Mouse (Mus musculus) gastrocnemius, adult 18-20 months (tissue): ENCODE measurements around the gene Rab3ip. TPM values are rescaled to one million over a fixed set of nuclear protein-coding genes. Genes with fewer than 3 reads are reported as not detected.

Experiments
- DNase-seq: peaks from one replicate; pipeline ENCODE4 v3.0.0; 2021; ENCODE audit warnings: low spot score
- long read RNA-seq, 2 experiments: library from polyadenylated mRNA; stranded (forward); transcript quantifications; one replicate each; pipeline ENCODE4 v2.0.0; 2021
- total RNA-seq, 2 experiments: library from RNA; stranded (reverse); gene quantifications; 2 replicates each; pipeline ENCODE4 v1.2.3; 2021

The Rab3ip gene
- total RNA-seq, result 10 to 100 TPM; 29.9 to 33.8 TPM
- long read RNA-seq, experiment 1, transcript Rab3ip-203 (11 exons, 1,844 nt), result major isoform, 29 of 47 reads
- long read RNA-seq, experiment 1, partial matches to known transcripts, result 1 of 47 reads
- long read RNA-seq, experiment 1, other reads (novel, unspliced or antisense), result 13 of 47 reads
- long read RNA-seq, experiment 2, transcript Rab3ip-203 (11 exons, 1,844 nt), result major isoform, 37 of 72 reads
- long read RNA-seq, experiment 2, transcript Rab3ip-201 (10 exons, 2,690 nt), result minor isoform, 8 of 72 reads
- long read RNA-seq, experiment 2, partial matches to known transcripts, result 2 of 72 reads
- long read RNA-seq, experiment 2, other reads (novel, unspliced or antisense), result 25 of 72 reads

DNA sequence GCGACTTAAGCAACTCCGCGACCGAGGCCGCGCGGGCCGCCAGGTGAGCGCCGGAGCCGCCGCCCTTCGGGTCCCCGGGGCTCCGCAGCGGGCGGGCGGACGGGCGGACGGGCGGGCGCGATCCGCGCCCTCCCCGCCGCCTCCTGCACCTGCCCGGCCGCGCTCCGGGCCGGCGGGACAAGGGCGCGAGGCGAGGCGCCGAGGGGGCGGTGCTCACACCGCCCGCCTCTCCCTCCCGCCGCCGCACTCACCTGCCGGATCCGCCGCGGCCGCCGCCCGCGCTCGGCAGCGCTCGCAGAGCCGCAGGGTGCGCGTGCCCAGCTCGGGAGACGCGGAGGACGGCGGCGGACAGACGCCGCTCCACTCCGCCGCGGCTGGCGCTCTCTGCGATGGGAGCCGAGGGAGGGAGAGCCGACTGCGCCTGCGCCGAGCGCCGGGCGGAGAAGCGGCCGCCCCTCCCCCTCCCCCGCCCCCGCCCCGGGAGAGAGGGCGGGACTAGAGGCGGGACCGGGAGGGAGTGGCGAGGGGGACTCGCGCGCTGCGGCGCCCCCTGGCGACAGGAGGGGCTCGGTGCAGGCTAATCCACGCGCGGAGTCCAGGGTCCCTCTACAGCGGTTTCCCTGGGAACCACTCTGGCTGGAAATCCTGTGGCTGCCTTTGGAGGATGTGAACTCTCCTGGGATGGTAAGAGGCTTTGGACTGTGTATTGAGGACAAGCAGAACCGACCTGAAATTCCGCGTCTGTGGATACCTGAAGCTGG is at the start of gene Rab3ip:
Gene Rab3ip, minus strand, starts transcription at position 761 of the 761 bp plus-strand sequence.
- DNase-seq, result peak; percentile 83

DNA sequence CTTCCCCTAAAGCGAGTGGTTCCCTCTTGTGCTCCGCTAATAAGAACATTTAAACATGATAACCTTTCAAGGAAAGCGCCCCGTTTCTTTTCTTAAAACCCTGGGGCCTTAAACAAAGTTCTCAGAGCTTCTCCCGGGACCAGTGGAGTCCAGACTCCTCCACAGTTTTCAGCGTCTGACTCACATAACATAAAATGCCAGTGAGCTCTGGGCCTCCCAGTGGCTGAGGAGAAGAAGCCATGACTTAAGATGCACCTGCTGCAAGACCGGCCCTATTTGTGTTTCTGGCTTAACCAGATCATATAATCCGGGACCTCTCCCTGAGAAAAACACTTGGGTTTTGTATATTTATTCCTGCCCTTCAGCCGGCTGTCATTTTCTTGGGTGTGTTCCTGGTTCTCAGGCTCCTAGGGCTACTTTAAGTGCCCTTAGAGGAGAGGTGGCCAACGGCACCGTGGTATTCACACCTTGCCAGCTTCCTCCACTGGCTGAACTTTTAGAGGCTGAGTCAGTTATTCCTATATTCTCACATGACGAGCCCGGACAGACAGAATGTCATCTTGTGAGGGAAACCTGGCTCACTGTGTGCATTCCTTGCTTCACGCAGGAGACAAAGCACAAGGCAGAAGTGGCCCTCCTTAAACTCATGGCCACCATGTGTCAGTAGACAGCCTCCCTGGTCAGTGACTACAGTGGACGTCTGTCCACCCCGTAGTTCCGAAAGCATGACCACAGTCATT is 48.3 kb upstream of the Rab3ip start:
- DNase-seq, result peak; percentile 66

DNA sequence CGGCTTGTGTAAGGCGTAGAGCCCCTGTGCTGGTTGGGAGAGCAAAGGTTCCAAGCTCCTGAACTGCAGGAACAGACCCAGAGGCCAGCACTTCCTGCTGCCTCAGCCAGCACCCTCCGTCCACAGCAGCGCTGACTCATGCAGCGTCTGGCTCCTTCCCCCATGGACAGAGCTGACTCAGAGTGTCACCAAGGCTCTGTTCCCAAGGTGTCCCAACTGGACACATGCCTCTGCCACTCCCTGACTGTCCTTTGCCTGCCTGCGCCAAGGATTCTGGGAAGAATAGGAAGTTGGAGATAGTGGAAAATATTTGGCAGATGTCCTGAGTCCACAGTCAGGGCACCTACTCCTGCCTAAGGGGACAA is 45.6 kb upstream of the Rab3ip start:
- peak; percentile 84 for DNase-seq

GRCm38 (mm10) chr10:116995584-116996235 is 45.1 kb upstream of the Rab3ip start:
- DNase-seq, result no peak

- DNase-seq, result no peak
Measured at GRCm38 (mm10) chr10:116995162-116995561, 44.6 kb upstream of the Rab3ip start.

- DNase-seq, result no peak
Measured at GRCm38 (mm10) chr10:116993971-116994370, 43.4 kb upstream of the Rab3ip start.

DNA sequence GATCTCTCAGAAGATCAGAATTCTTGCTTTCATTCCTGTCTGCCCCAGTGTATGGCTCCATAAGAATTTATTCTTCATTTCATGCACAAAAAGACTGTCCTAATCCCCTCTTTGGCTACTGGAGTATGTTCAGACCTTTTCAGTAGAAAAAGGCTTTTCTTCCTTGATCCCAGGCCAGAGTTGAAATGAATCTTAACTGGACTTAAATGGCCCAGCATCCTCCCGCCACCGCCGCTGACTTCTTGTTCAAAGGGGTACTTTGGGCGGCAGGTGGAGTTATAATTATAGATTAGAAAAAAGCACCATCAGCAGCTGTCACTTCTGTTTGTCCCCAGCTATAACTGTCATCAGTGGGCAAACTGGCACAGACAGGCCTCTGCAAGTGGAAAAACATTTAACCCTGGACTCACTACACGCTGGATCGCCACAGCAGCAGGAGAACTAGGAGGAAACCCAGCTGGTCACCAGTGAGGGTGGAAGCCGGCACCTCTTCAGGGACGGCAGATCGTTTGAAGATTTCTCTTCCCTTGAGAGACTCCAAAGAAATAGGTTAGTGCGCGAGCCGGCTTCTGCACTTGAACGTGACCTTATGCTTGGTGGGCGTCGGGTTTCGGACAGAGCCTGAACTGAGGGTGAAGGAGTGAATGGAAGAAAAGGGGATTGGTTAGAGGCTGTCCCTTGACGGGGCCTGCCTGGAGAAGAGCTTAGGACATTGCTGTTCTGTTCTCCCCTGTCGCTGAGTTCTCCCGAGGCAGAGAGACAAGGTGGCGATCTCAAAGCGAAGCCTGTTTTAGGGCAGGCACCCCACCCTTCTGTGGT is 35.9 kb upstream of the Rab3ip start, which contains the start of gene Best3:
Gene Best3, plus strand, starts transcription at position 51 of the 819 bp plus-strand sequence.
- DNase-seq, result peak; percentile 45

- no peak for DNase-seq
Measured at GRCm38 (mm10) chr10:116984836-116985235, 34.3 kb upstream of the Rab3ip start.

DNA sequence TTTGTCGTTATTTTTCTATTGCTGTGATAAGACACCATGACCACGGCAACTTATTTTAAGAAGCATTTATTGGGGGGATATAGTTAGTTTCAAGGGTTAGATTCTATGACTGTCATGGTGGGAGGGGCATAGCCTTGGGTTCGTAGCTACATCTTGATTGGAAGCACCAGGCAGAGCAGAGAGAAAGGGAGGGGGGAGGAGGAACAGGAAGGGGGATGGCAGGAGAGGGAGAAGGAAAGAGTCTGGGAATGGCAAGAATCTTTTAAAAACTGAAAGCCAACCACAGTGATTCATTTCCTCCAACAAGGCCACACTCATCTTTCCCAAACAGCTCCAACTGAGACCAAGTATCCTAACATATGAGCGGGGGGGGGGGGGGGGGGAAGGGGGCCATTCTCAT is 32.0 kb upstream of the Rab3ip start:
- no peak for DNase-seq

- DNase-seq, result peak; percentile 29
Measured at GRCm38 (mm10) chr10:116980888-116981287, 30.3 kb upstream of the Rab3ip start.

DNA sequence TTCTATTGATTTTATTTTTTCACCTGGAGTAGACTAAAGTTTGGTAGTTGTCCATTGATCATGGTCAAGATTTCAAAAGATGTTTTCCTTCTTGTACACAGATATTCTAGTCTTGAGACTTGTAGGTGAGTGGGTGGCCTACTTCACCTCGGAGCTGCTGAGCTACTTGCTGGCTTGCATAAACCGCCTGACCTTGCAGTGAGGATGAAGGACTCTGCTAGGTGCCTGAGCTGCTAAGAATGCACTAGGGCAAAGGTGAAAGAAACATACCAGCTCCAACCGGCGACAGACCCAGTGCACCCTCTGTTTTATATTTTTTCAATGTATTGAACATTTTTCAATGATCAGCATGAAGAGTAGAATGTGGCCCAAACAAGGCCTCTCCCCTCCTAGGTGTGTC is 29.7 kb upstream of the Rab3ip start:
- DNase-seq, result no peak

GRCm38 (mm10) chr10:116978841-116979240 is 28.3 kb upstream of the Rab3ip start:
- no peak for DNase-seq

GRCm38 (mm10) chr10:116977858-116978257 is 27.3 kb upstream of the Rab3ip start:
- DNase-seq, result no peak

GRCm38 (mm10) chr10:116977455-116977854 is 26.9 kb upstream of the Rab3ip start:
- no peak for DNase-seq

- no peak for DNase-seq
Measured at GRCm38 (mm10) chr10:116972509-116972908, 21.9 kb upstream of the Rab3ip start, which contains the start of gene Gm10271. Gm10271 (minus strand) TSS chr10:116972609.

- no peak for DNase-seq
Measured at GRCm38 (mm10) chr10:116968741-116969140, 18.2 kb upstream of the Rab3ip start.

GRCm38 (mm10) chr10:116966065-116966464 is 15.5 kb upstream of the Rab3ip start:
- no peak for DNase-seq

GRCm38 (mm10) chr10:116965297-116965696 is 14.7 kb upstream of the Rab3ip start:
- DNase-seq, result peak; percentile 16

GRCm38 (mm10) chr10:116964571-116964970 is 14.0 kb upstream of the Rab3ip start:
- no peak for DNase-seq

DNA sequence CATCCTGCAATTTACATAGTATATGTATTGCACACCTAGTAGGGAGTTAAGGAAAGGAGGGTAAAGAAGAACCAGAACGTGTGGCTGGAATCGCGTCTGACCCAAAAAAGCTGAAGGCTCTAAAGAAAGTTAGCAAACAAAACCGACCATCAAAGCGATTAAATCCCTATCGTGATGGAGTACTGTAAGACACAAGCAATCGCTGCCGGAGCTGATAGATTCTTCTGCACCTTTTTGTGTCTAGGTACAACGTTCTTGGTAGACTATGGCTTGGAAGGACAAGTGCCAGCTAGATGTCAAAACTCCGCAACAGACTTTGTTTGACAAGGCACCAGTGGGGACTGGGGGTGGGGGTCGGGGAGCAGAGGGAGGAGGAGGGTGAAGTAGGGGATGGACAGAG is 13.5 kb upstream of the Rab3ip start:
- DNase-seq, result no peak

DNA sequence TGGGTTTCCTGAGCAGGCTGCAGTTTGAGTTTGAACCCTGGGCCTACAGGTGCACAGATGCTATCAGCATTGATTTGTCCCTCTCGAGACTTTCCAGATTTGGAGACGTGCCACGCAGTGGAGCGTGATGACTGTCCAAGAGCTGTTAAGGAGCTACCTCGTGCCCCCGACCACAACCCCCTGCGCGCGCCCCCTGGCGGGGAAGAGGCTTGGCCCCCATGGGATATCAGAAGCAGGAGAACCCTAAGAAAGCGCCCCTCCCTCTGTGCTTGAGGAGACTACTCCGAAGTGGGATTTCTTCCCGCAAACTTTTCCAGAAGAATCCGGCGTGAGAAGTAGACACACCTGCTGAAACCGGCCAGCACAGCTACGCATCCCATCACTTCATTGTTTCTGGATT is 12.2 kb upstream of the Rab3ip start:
- no peak for DNase-seq
